Mouse (Mus musculus): ENCODE measurements around the gene Psme2b.
"Not testable (repeated sequence)": the region's sequence is repeated elsewhere in the genome, so short reads cannot be mapped to it uniquely, and the experiment has no call there.

Gene Psme2b

GRCm38 (mm10) chr11:48946090-48946489 is at the start of gene Psme2b:
TSS of gene Psme2b (minus strand) at chr11:48946190.
- not testable (repeated sequence) for DNase-seq (ENCODE audit: low spot score in 2 of 2)

GRCm38 (mm10) chr11:48994018-48994417 is 48.0 kb upstream of the Psme2b start, which contains the start of gene Tgtp1:
TSS of gene Tgtp1 (minus strand) at chr11:48994172.
- not testable (repeated sequence) for DNase-seq (ENCODE audit: low spot score in 2 of 2)

DNA sequence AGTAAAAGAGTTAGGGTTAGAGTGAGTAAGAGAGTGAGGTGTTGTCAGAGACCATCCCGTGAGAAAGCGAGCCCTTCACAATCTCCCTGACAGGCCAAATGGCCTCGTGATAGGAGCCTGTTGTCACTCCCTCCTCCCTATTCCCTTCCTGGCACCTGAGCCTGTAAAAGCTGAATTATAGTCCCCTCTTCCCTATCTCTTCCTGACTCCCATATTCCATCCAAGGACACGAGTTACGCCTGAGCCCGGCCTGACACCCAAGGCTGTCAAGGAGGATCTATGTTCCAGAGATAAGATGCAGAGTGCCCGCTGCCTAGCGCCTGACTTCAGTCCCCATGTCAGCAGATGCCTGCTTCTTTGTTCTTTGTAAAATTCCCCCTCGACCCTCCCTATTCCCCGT is 47.3 kb upstream of the Psme2b start:
- not testable (repeated sequence) for DNase-seq (ENCODE audit: low spot score in 2 of 2)

- DNase-seq (ENCODE audit: low spot score in 2 of 2): not testable (repeated sequence)
Measured at GRCm38 (mm10) chr11:48991740-48992520, 45.9 kb upstream of the Psme2b start, which contains the start of gene Gm12185. TSS of gene Gm12185 (minus strand) at chr11:48992226.

DNA sequence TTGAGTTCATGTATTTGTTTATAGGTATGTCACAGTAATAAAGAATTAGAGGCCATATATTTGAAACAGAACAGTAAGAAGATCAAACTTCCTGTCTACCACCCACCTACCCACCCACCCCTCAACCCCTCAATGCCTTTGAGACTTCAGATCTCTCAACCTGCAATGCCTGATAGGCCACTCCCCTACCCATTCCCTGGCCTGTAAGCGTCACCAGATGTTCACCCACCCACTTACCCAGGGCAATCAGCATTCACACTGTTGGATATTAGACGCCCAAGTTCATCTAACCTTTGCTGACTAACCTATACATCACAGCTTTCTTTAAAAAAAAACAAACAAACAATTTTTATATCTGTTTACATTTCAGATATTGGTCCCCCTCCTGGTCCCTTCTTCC is 44.0 kb upstream of the Psme2b start:
- not testable (repeated sequence) for DNase-seq (ENCODE audit: low spot score in 2 of 2)

DNA sequence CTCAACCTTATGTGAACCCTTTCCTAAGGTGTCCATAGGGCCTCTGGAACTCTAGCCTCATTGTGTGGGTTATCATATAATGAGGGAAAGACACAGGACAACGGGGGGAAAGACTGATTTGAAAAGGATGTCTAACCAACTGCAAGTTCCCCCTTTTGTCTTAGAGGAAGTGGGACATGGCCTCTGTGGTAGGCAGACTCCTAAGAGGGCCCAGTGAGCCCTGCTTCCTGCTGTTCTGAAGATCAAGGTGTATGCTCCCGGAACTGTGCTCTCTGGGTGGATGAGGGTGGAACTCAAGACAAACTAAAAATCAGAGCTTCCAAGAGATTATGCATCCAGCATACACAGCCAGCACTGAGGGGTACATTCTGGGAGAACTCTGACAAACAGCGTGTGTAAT is 42.2 kb upstream of the Psme2b start:
- not testable (repeated sequence) for DNase-seq (ENCODE audit: low spot score in 2 of 2)

GRCm38 (mm10) chr11:48982848-48983247 is 36.9 kb upstream of the Psme2b start:
- DNase-seq (ENCODE audit: low spot score in 2 of 2): not testable (repeated sequence)

DNA sequence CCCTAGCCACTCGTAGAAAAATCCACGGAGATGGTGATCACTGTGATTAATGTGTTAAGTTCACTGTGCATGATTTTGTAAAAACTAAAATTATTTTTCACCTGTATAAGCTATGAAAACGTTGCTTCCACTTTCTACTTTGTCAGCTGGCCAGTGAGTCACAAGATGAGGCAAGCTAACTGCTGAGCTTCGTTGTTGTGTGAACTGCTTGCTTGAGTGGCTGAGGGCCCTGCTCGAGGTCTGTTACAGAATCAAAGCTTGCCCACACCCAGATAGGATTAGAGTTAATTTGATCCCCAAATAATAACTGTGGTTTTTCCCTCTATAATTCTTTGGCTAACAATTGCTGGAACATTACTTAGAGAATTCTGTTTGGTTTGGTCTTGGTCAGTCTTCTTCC is 34.1 kb upstream of the Psme2b start:
- DNase-seq (ENCODE audit: low spot score in 2 of 2): not testable (repeated sequence)

- not testable (repeated sequence) for DNase-seq (ENCODE audit: low spot score in 2 of 2)
Measured at GRCm38 (mm10) chr11:48979251-48979650, 33.3 kb upstream of the Psme2b start, which contains the start of gene 9930111J21Rik1. TSS of gene 9930111J21Rik1 (minus strand) at chr11:48979398.

GRCm38 (mm10) chr11:48978240-48978939 is 32.4 kb upstream of the Psme2b start, which contains the start of gene Olfr56:
TSS of gene Olfr56 (plus strand) at chr11:48978889.
- not testable (repeated sequence) for DNase-seq (ENCODE audit: low spot score in 2 of 2)

GRCm38 (mm10) chr11:48974686-48975085 is 28.7 kb upstream of the Psme2b start:
- not testable (repeated sequence) for DNase-seq (ENCODE audit: low spot score in 2 of 2)

DNA sequence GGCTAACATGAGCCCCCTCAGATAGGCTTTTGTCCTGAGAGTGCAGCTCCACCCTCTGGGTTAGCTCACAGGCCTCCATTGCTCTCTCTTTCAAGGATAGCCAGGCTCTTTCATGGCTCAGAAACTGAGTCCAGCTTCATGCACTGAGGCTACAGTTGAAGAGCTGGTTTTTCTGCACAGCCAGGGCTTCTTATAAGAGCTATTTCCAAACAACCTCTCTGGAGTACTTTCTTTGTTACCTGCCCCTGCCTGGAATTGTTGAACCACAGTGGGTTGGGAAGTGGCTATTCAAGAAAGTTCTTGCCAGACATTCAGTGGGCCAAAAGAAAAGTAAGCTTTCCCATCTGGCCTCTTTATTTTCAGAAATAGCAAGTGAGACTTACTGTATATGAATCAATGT is 6.7 kb downstream of the Psme2b start:
- not testable (repeated sequence) for DNase-seq (ENCODE audit: low spot score in 2 of 2)

- DNase-seq (ENCODE audit: low spot score in 2 of 2): not testable (repeated sequence)
Measured at GRCm38 (mm10) chr11:48935291-48935690, 10.7 kb downstream of the Psme2b start.

- not testable (repeated sequence) for DNase-seq (ENCODE audit: low spot score in 2 of 2)
Measured at GRCm38 (mm10) chr11:48933923-48934322, 12.1 kb downstream of the Psme2b start.

- not testable (repeated sequence) for DNase-seq (ENCODE audit: low spot score in 2 of 2)
Measured at GRCm38 (mm10) chr11:48933422-48933821, 12.6 kb downstream of the Psme2b start.

DNA sequence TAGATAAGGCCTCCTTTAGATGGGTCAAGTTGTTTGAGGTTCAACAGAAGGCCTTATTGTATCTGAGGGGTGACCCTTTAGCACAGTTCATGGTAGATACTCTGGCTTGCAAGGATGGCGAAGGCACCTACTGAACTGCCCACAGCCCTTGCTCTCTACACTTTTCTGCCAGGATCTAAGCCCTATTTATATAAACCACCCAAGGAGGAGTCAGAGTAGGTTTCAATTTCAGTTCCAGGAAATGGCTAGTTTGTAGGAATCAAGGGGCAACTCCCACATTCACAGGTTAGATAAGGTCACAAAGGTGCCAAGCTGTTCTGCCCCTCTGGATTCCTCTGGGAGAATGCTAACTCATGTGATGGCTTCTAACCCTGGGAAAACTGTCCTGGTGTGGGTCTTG is 17.9 kb downstream of the Psme2b start:
- DNase-seq (ENCODE audit: low spot score in 2 of 2): not testable (repeated sequence)

DNA sequence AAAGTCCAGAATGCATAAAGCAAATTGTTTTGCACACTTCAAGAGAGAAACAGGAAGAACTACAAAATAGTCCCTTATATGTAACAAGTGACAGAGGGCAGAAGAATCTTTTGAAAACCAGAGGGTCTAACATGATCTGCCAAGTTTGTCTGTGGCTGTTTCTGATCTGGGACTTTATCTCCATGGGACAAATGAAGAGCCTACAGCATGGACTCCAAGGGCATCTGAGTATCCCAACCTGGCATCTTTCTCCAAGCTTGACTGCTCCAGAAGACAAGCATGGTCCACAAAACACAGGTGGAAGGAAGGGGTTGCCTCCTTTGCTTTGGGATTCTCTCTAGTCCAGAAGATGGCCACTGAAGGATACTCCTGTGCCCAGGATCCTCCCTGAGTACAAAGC is 19.6 kb downstream of the Psme2b start:
- not testable (repeated sequence) for DNase-seq (ENCODE audit: low spot score in 2 of 2)

DNA sequence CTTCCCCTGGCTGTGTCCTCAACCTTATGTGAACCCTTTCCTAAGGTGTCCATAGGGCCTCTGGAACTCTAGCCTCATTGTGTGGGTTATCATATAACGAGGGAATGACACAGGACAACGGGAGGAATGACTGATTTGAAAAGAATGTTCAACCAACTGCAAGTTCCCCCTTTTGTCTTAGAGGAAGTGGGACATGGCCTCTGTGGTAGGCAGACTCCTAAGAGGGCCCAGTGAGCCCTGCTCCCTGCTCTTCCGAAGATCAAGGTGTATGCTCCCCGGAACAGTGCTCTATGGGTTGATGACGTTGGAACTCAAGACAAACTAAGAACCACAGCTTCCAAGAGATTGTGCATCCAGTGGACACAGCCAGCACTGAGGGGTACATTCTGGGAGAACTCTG is 22.2 kb downstream of the Psme2b start:
- not testable (repeated sequence) for DNase-seq (ENCODE audit: low spot score in 2 of 2)

- DNase-seq (ENCODE audit: low spot score in 2 of 2): no peak
Measured at GRCm38 (mm10) chr11:48918380-48918779, 27.6 kb downstream of the Psme2b start.

DNA sequence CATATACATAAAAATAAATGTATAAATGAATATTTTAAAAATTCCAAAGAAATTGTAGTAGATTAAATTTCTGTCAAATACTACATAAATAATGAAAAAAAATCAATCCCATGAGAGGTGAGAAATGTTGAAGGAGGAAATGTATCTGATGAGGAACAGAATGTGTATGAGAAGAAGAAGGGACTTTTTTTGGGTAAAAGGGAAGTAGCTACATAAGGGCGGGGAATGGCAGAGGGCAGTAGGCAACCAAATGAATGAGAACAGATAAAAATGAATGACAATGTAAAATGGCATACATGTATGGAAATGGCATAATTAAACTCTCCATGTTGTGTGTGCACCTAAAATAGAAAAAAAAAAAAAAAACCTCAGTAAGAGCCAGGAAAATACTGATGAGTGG is 32.4 kb downstream of the Psme2b start:
- no peak for DNase-seq (ENCODE audit: low spot score in 2 of 2)

GRCm38 (mm10) chr11:48908459-48908858 is 37.5 kb downstream of the Psme2b start:
- no peak for DNase-seq (ENCODE audit: low spot score in 2 of 2)

DNA sequence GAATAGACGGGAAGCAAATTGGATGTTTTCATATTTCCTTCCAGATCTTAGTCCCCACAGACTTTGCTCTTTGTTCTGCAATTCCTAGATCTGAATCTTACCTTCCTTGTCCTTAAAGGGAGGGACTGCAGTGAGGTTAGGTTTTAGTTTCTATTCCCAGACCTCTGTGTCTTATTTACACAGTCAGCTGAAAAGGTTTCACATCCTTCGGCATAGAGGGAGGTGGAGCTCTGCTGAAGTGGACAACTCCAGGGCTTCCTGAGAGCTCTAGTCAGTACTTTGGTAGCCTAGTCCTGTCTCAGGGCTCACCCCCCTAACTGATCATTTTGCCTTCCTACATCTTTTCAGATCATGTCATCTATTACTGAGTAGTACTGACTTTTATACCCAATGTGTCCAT is 44.0 kb downstream of the Psme2b start, which contains the start of gene Gm5431:
Gene Gm5431 (minus strand): TSS at position 194 of the 400 bp plus-strand sequence.
- no peak for DNase-seq (ENCODE audit: low spot score in 2 of 2)
